Comparison of ENCODE assay signal across 10 mouse cellular contexts in genomic region chr6:53954106-53954505, GRCm38 (mm10). TPM values are rescaled to one million over a fixed set of nuclear protein-coding genes. Genes with fewer than 3 reads are reported as not detected.
DNase-seq lines count a peak whose midpoint lies in the region; ATAC-seq and TF ChIP-seq lines count a peak whose summit lies in the region.
"Had no signal": no experiment of that assay in that cellular context is flagged by ENCODE, and none has a peak within 500 bp of the region (broad histone marks: within the 10 kb centered on the region; RNA-seq: fewer than 3 reads in every experiment).

No protein-coding gene starts in this region.

- H3K9ac ChIP-seq in ES-Bruce4 (ENCODE audit: low read depth, poor library complexity, severe bottlenecking): no peak overlapping the region
- no peak overlapping the region for H3K9ac ChIP-seq in embryonic facial prominence, embryonic 11.5 days (replicated peaks; ENCODE audit: low read length)
- H3K9ac ChIP-seq: hindbrain, embryonic 15.5 days had no signal

- H3K36me3 ChIP-seq in ES-Bruce4 (ENCODE audit: control insufficient read depth, insufficient read depth, low read length, poor library complexity, severe bottlenecking): no peaks in the 10 kb centered on the region
- no peaks in the 10 kb centered on the region for H3K36me3 ChIP-seq in embryonic facial prominence, embryonic 11.5 days (replicated peaks; ENCODE audit: control insufficient read depth, insufficient read depth, low read depth, low read length)
- H3K36me3 ChIP-seq: hindbrain, embryonic 15.5 days had no signal

- peak; percentile 30 for TF ChIP-seq CTCF in ES-Bruce4 (IDR thresholded peaks at IDR 0.05; ENCODE audit: low read depth, low read length)

- TF ChIP-seq EP300 in ES-Bruce4 (IDR thresholded peaks at IDR 0.05; ENCODE audit: insufficient read depth, low read depth, low read length): no peak

- intact Hi-C loops in left cerebral cortex, postnatal 10 days (cut with DNase I): loop anchor here (2.0 to 5.0 kb wide), 2 partner anchors 72 to 135 kb away; no protein-coding TSS in a partner anchor

- 46% methylated on average over 5 of the region's 5 CpGs for WGBS in embryonic facial prominence, embryonic 11.5 days

- H3K27me3 ChIP-seq in ES-Bruce4 (ENCODE audit: control insufficient read depth, insufficient read depth, low read length, poor library complexity, severe bottlenecking): no peaks in the 10 kb centered on the region
- H3K27me3 ChIP-seq in embryonic facial prominence, embryonic 11.5 days (ENCODE audit: control insufficient read depth, insufficient read depth, low read length): no peaks in the 10 kb centered on the region
- H3K27me3 ChIP-seq: hindbrain, embryonic 15.5 days had no signal

- H3K4me2 ChIP-seq in embryonic facial prominence, embryonic 11.5 days (ENCODE audit: low read depth, low read length): no peak overlapping the region
- H3K4me2 ChIP-seq: hindbrain, embryonic 15.5 days had no signal

- peak; percentile 80 for DNase-seq in 3T3-L1 (ENCODE audit: low read depth, low spot score)
- peak; percentile 67 for DNase-seq in embryonic facial prominence, embryonic 11.5 days (ENCODE audit: low spot score)
- DNase-seq in kidney, adult 18-20 months: peak; percentile 57
- peak; percentile 56 to 64 for DNase-seq in left cerebral cortex, postnatal 10 days (ENCODE audit: extremely low spot score in 1 of 2, low spot score in 2 of 2)
- DNase-seq in right cerebral cortex, adult 2 months (ENCODE audit: low spot score in 2 of 2): peak; percentile 42 to 69
- no peak for DNase-seq in spleen, postnatal 14 days (ENCODE audit: low spot score in 2 of 2)

- H3K27ac ChIP-seq in ES-Bruce4 (ENCODE audit: insufficient read depth, low read length): no peak overlapping the region
- H3K27ac ChIP-seq in embryonic facial prominence, embryonic 11.5 days (replicated peaks; ENCODE audit: low read depth, low read length): no peak overlapping the region
- H3K27ac ChIP-seq: hindbrain, embryonic 15.5 days had no signal

- H3K9me3 ChIP-seq in ES-Bruce4 (replicated peaks; ENCODE audit: control insufficient read depth, insufficient read depth, low read length, poor library complexity, severe bottlenecking): no peaks in the 10 kb centered on the region
- H3K9me3 ChIP-seq in embryonic facial prominence, embryonic 11.5 days (replicated peaks; ENCODE audit: control insufficient read depth, low read length): no peaks in the 10 kb centered on the region
- H3K9me3 ChIP-seq: hindbrain, embryonic 15.5 days had no signal

- ATAC-seq in embryonic facial prominence, embryonic 11.5 days (replicated peaks; ENCODE audit: insufficient number of reproducible peaks, low FRiP score, low TSS enrichment, low read depth): no peak
- ATAC-seq in inflammation-experienced regulatory T-cells, adult 6 months: no peak

- peaks cover 1% of the 10 kb centered on the region for H3K4me1 ChIP-seq in ES-Bruce4 (ENCODE audit: control insufficient read depth, insufficient read depth, low read length)
- H3K4me1 ChIP-seq in embryonic facial prominence, embryonic 11.5 days (ENCODE audit: control insufficient read depth, insufficient read depth, low read length): no peaks in the 10 kb centered on the region; the same call in 1 of the 2 replicates

- no peak for TF ChIP-seq POLR2A in ES-Bruce4 (IDR thresholded peaks at IDR 0.05; ENCODE audit: insufficient read depth, low read length)

- no peak overlapping the region for H3K4me3 ChIP-seq in ES-Bruce4 (ENCODE audit: low read depth, low read length)
- no peak overlapping the region for H3K4me3 ChIP-seq in embryonic facial prominence, embryonic 11.5 days (ENCODE audit: low read depth, low read length)
- H3K4me3 ChIP-seq: hindbrain, embryonic 15.5 days had no signal

RNA-seq across cellular contexts. Expression of gene Cpvl, which starts 24.4 kb away (rescaled TPM):
- 0.46 TPM in 1 of 2 replicates, not detected in the other for polyA plus RNA-seq in ES-Bruce4 (2011; ENCODE audit: insufficient read depth, insufficient read length, low read depth, missing spikeins)
- 0.18 TPM in 1 of 2 replicates, not detected in the other for polyA plus RNA-seq in embryonic facial prominence, embryonic 11.5 days (2014; fragmentation: Nextera tagmentation; extraction: Ambion mirVana)
- under 1 TPM in 1 of 2 experiments, not detected in 1; 0.24 TPM for total RNA-seq in left cerebral cortex, postnatal 10 days (2021)
- polyA plus RNA-seq in inflammation-experienced regulatory T-cells, adult 6 months (2017; shearing (Covaris generic)): not detected
- polyA plus RNA-seq: hindbrain, embryonic 15.5 days; neural tube, embryonic 14.5 days had no signal

Comparison
In these comparisons a context has a peak if more than half of its experiments do, and no peak if none do; other contexts are left out.
1. DNase-seq: peak in 3T3-L1 (single experiment), embryonic facial prominence, embryonic 11.5 days (single experiment), kidney, adult 18-20 months (single experiment), left cerebral cortex, postnatal 10 days (2 of 2) and right cerebral cortex, adult 2 months (2 of 2); none in spleen, postnatal 14 days (0 of 2).